Mouse (Mus musculus) urinary bladder, postnatal 36 days (tissue): Measurements from ENCODE around the gene Zfp82.
"Not testable (repeated sequence)": the region's sequence is repeated elsewhere in the genome, so short reads cannot be mapped to it uniquely, and the experiment has no call there.

Experiments
- DNase-seq, 2 experiments: peaks; one replicate each; pipeline ENCODE4 v3.0.0; 2022; ENCODE audit warnings: low spot score in 2 of 2, mixed read lengths in 1 of 2

The Zfp82 gene

GRCm38 (mm10) chr7:30072146-30073028 lies at the start of gene Zfp82:
Gene Zfp82, minus strand, starts transcription at chr7:30072900.
- peak; percentile 60 to 72 for DNase-seq

GRCm38 (mm10) chr7:30122188-30122530 lies 49.5 kb upstream of the Zfp82 start:
- DNase-seq: no peak

GRCm38 (mm10) chr7:30121308-30122187 lies 48.8 kb upstream of the Zfp82 start, which contains the start of gene Zfp382:
Gene Zfp382, plus strand, starts transcription at chr7:30121942.
- peak; percentile 72 to 86 for DNase-seq

GRCm38 (mm10) chr7:30117935-30118334 lies 45.2 kb upstream of the Zfp82 start:
- DNase-seq: not testable (repeated sequence)

- no peak for DNase-seq
Observed at GRCm38 (mm10) chr7:30116076-30116475, 43.4 kb upstream of the Zfp82 start.

- no peak for DNase-seq
Observed at GRCm38 (mm10) chr7:30099297-30099696, 26.6 kb upstream of the Zfp82 start.

- DNase-seq: no peak
Observed at GRCm38 (mm10) chr7:30095551-30096125, 22.9 kb upstream of the Zfp82 start.

GRCm38 (mm10) chr7:30094646-30095429 lies 22.1 kb upstream of the Zfp82 start, which contains the start of gene Zfp260:
Gene Zfp260, plus strand, starts transcription at chr7:30094777.
- peak; percentile 86 to 89 for DNase-seq

GRCm38 (mm10) chr7:30093918-30094415 lies 21.3 kb upstream of the Zfp82 start:
- DNase-seq: no peak

GRCm38 (mm10) chr7:30092666-30093065 lies 20.0 kb upstream of the Zfp82 start:
- no peak for DNase-seq

- peak in 1 of 2 experiments; percentile 4 for DNase-seq
Observed at GRCm38 (mm10) chr7:30090970-30091585, 18.4 kb upstream of the Zfp82 start.

GRCm38 (mm10) chr7:30090092-30090969 lies 17.6 kb upstream of the Zfp82 start, which contains the start of the genes Gm26920 and Zfp566:
Gene Gm26920, minus strand, starts transcription at chr7:30090410.
Gene Zfp566, minus strand, starts transcription at chr7:30090527.
- peak; percentile 91 to 97 for DNase-seq

- DNase-seq: no peak
Observed at GRCm38 (mm10) chr7:30089405-30089804, 16.7 kb upstream of the Zfp82 start.

- DNase-seq: peak in 1 of 2 experiments; percentile 27
Observed at GRCm38 (mm10) chr7:30086524-30086923, 13.8 kb upstream of the Zfp82 start.

GRCm38 (mm10) chr7:30064622-30065021 lies 8.1 kb downstream of the Zfp82 start:
- DNase-seq: no peak

GRCm38 (mm10) chr7:30062478-30062877 lies 10.2 kb downstream of the Zfp82 start:
- no peak for DNase-seq

- DNase-seq: no peak
Observed at GRCm38 (mm10) chr7:30060341-30060740, 12.4 kb downstream of the Zfp82 start.

- DNase-seq: no peak
Observed at GRCm38 (mm10) chr7:30053591-30053990, 19.1 kb downstream of the Zfp82 start.

- DNase-seq: peak; percentile 80 to 90
Observed at GRCm38 (mm10) chr7:30050882-30051548, 21.7 kb downstream of the Zfp82 start, which contains the start of gene Zfp14. Gene Zfp14, minus strand, starts transcription at chr7:30051380.
